Mouse (Mus musculus): ENCODE results near the gene 1700022I11Rik.

GRCm38 (mm10) chr4:42920726-42921125 is 48.7 kb upstream of the 1700022I11Rik start:
- TF ChIP-seq CTCF (IDR thresholded peaks at IDR 0.05) (no peak), EP300 (IDR thresholded peaks at IDR 0.05) (no peak)

Data from lung, postnatal 0 days (tissue).